Mouse (Mus musculus) liver, adult 2 months (tissue): ENCODE measurements around the gene Lrriq4.

Source experiments
- CTCF ChIP-seq: fragments of 200-500 bp; IDR thresholded peaks from 2 replicates; pipeline ENCODE4 v1.5.1; 2011; ENCODE audit warnings: low read depth, low read length, control low read depth
- POLR2A ChIP-seq: fragments of 200-500 bp; IDR thresholded peaks from 2 replicates; pipeline ENCODE4 v1.6.1; 2011; ENCODE audit warnings: low read length, control low read depth; ENCODE audit not compliant: insufficient read depth; ENCODE audit errors: extremely low read depth

- no peak for TF ChIP-seq POLR2A
- no peak for TF ChIP-seq CTCF
Observed at GRCm38 (mm10) chr3:30620132-30620531, 24.2 kb upstream of the Lrriq4 start.
